Mouse (Mus musculus): ENCODE data around the gene Tet2.

DNA sequence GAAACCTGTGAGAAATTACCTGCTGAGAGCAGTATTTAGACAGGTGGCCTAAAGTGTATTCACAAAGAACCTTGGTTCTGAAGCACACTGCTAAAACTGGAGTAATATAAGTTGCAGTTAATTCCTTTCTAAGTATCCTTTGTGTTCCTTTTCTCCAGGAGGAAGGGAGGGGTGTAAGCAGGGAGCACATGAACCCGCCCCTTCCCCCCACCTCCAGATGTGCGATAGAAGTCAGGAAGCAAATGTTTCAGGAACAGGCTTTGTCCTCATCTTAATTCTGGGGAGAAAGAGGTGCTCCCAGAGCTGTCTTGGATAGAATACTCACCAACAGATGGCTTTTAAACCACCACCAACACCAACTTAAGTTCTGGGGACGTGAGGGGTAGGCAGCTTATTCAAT is 82.9 kb downstream of the Tet2 start:
- TF ChIP-seq CTCF (IDR thresholded peaks at IDR 0.05; ENCODE audit: insufficient read depth, low read depth, low read length) (no peak), POLR2A (IDR thresholded peaks at IDR 0.05; ENCODE audit: insufficient read depth, low read depth, low read length) (no peak)
